Mouse (Mus musculus): ENCODE measurements around the gene Zdhhc22. TPM values are rescaled to one million over a fixed set of nuclear protein-coding genes. Genes with fewer than 3 reads are reported as not detected.

Gene Zdhhc22
- total RNA-seq, 2 experiments from 2014 or later, result not detected

DNA sequence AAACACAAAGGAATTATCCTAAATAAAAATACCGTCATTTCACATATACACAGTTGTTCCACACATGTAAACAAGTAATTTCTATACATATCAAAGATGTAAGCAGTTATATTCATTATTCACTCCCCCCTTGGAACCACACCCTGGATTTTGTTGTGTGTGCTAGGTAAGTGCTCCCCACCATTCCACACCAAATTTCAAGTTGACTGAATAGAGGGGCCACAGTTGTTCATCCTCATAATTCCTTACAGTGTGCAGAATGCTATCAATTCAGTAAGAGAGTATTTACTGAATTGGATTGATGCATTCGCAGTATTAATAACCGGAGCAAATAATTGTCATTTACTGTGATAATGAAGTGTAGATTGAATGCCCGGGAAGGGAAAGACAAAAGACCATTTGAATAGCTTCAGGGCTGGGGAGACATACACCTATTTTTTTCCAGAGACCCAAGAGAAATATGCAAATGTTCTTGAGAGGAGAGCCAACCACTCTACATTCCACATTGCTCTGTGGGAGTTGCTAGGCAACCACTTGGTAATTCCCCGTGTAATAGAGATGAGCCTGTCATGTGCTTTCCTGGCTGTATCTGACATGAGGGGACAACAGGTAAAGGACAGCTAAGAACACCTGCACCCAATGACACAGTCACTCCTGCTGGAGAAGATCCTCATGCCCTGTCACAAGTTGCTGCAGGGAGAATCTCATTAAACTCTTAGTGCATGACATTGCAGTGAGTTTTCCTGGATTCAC, 48.3 kb downstream of the Zdhhc22 start:
- ATAC-seq (ENCODE audit: poor library complexity, severe bottlenecking), result no peak

DNA sequence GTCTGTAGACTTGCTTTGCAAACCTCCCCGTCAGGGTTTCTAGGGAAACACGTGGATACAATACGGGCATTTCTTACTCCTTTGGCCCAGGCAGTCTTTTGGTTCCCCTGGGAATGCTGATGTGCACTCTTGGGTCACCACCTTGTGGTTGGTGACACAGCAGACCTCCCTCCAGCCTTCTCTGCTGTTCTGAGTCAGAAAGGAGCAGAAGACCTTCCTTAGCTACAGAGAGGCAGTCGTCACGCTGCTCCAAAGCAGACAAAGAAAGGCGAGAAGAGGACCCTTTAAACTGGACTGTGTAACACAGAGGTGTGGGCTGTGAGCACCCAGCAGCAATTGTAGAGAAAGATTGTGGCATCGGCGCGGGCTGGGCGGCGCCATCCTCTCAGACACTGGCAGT, 49.1 kb downstream of the Zdhhc22 start:
- ATAC-seq (ENCODE audit: poor library complexity, severe bottlenecking), result no peak

DNA sequence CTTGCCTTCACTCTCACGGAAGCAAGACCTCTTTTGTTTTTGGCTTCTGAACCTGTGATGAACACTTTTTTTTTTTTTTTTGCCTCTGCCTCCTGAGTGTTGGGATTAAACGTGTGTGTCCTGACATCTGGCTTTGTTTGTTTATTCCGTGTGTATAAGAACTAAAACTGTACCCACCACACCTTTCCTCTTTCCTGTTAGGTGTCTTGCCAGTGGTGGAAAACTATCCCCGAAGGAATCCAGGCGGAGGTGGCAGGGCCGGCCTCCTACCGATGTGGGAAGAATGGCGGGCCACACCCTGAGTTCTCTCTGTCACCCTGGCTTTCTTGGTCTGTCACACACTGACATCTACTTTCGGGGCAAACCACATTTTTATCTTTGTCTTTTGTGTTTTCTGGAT, 51.7 kb downstream of the Zdhhc22 start:
- ATAC-seq (ENCODE audit: poor library complexity, severe bottlenecking), result no peak

DNA sequence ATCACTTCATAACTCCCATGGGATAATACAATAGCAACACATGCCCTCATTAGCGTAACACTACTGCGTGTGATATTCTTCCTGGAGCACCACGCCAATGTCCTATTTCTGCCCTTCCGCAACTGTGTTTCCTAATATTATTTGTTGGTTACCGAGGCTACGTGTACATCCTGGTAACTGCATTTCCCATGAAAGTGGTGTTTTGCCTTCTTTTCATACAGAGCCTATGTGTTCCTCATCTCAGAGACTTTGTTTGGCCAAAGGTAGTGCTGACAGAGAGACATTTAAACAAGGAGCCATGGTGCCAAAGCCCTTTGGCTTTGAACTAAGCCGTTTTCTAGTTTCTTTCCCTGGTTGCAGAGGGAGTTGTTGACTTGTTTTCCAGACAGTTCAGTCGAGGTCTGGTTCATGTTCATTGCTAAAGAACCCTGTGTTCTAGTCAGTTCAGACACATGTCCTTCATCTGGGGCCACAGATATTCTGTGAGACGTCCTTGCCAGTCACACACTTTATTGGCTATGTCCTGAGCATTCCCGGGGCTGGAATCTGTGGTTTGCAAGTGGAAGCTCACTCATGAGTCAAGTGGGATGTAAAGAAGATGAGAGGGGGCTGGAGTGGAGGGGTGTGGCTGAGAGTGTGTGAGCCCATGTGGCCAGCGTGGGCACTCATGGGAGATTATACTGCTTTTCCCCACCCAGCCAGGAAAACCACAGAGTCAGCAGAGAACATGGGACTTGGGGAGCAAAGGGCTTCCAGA, 53.5 kb downstream of the Zdhhc22 start:
- no peak for ATAC-seq (ENCODE audit: poor library complexity, severe bottlenecking)

DNA sequence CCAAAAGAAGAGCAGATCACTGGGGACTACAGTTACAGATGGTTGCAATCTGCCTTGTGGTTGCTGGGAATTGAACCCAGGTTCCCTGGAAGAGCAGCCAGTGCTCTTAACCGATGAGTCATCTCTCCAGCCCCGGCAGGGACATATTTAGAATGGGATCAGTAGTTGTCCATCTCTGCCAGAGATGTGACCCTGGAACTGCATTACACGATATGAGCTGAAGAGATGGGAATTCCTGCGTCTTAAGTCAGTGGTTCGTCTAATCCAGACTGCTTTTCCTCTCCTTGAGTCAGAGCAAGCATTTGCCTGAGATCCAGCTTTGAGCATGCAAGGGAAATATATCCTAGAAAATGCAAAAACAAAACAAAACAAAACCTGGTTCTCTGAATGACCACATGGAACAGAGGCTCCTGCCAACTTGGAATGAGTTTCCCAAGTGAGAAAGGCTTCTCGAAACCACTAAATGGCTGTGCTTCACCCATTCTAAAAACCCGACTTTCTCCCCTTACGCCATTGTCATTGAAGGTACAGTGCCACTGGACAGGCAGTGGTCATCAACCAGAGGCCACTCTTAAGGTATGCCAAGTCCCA, 54.4 kb downstream of the Zdhhc22 start:
- no peak for ATAC-seq (ENCODE audit: poor library complexity, severe bottlenecking)

DNA sequence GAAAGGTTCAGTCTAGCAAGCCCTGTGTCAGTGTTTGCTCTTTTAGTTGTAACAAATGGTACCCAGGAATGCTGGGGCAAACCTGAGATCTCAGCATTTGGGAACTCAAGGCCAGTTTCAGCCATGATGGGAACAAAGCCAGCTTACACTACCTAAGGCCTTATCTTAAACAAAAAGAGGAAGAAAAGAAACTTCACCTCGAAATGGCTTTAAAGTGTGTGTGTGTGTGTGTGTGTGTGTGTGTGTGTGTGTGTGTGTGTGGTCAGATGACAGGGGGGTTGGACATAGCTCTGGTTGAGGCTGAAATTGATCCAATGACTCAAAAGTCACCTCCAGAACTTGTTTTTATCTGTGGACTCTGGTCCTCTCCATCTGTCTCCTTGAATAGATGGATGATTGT, 55.5 kb downstream of the Zdhhc22 start:
- ATAC-seq (ENCODE audit: poor library complexity, severe bottlenecking), result no peak

DNA sequence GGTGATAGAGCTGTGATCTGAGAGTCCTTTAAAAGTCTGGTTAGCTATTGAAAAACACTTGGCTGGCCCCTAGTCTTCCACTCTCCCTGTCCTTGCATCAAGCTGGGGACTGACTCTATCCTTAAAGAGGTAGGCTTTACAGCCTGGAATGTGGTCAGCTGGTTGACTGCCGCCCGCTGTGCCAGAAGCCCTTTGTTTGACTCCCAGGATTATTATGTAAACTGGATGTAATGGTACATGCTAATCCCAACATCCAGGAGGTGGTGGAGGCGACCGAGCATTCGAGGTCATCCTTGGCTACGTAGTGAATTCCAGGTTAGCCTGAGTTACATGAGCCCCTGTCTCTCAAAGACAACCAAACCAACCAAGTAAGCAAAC, 57.7 kb downstream of the Zdhhc22 start:
- no peak for ATAC-seq (ENCODE audit: poor library complexity, severe bottlenecking)

DNA sequence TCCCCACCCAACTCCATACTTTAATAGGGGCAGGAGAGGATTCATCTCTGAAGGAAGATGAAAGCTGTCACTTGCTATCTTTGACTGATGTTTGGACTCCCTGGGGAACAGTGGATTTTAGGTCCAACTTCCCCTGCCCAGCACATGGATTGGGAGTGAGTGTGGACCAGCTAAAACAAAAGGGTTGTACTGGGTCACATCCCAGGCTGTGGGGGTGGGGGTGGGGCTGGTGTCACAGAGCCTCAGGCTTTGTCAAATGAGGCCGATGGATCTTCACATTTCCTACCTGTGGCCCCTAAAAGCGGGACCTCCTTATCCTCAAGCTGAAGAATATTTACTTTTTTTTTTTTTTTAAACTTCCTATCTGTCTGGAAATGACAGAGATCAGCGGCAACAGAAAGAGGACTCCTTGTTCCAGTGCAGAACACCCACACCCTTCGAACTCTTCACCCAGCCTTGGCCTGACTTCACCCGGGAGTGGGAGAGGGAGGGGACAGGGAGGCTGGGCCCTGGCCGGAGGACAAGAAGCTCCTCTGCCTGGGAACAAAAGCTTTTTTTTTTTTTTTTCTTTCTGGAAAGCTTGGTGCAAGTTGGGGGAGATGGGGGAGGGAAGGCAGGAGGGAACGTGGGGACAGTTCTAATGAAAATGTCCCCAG, 58.2 kb downstream of the Zdhhc22 start:
- no peak for ATAC-seq (ENCODE audit: poor library complexity, severe bottlenecking)

DNA sequence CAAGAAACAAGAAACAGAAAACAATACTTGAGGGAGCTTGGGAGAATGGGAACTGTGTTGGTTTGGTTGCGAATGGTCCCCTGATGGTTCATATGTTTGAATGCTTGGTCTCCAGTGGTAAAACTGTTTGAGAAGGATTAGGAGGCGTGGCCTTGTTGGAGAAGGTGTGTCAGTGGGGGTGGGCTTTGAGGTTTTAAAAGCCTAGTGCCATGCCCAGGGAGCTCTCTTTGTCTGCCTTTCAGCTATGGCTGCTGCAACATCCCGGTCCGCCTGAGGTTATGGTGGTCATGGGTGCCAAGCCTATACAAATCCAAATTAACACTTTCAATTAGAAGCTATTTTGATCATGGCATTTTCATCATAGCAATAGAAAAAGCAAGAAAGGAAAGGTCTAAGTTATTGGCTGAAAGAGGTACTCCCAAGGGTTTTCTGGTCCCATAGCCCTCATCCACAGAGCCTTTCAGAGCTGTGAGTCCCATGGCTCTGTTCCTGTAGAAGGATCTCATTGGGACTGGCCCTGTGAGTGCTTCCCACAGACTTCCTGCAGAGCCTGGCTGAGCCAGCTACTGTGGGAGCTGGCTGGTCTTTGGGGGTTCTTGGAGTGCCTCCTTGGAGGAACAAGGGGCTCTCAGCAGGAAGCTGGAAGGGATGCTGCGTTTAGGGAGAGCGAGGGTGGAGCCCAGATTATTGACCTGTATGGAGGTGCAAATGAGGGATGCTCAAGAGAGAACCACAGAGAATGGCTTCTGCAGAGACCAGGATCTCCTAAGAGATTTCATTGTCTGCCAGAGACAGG, 59.1 kb downstream of the Zdhhc22 start:
- ATAC-seq (ENCODE audit: poor library complexity, severe bottlenecking), result no peak

Other genes starting within 250 kb of the Zdhhc22 start
- 3.0 and 3.6 TPM in 2 replicates for gene Irf2bpl, start 105.6 kb downstream of the Zdhhc22 start, total RNA-seq (2015)
- 1.4 and 3.5 TPM in 2 replicates for gene Irf2bpl, start 105.6 kb downstream of the Zdhhc22 start, total RNA-seq (2017)
- gene Cipc, start 43.4 kb downstream of the Zdhhc22 start, total RNA-seq (2015), result 12.0 and 12.9 TPM in 2 replicates
- gene Cipc, start 43.4 kb downstream of the Zdhhc22 start, total RNA-seq (2017), result 8.9 and 11.0 TPM in 2 replicates
- not detected in 2 replicates for gene Tmem63c, start 30.9 kb upstream of the Zdhhc22 start, total RNA-seq (2015)
- gene Tmem63c, start 30.9 kb upstream of the Zdhhc22 start, total RNA-seq (2017), result not detected in 2 replicates
- not detected in 2 replicates for gene Ngb, start 112.1 kb upstream of the Zdhhc22 start, total RNA-seq (2015)
- gene Ngb, start 112.1 kb upstream of the Zdhhc22 start, total RNA-seq (2017), result not detected in 2 replicates
- gene Gstz1, start 156.7 kb upstream of the Zdhhc22 start, total RNA-seq (2015), result 9.7 and 10.6 TPM in 2 replicates
- gene Gstz1, start 156.7 kb upstream of the Zdhhc22 start, total RNA-seq (2017), result 8.5 and 11.6 TPM in 2 replicates
- 3.6 and 3.9 TPM in 2 replicates for gene Pomt2, start 157.5 kb upstream of the Zdhhc22 start, total RNA-seq (2015)
- 3.1 and 3.3 TPM in 2 replicates for gene Pomt2, start 157.5 kb upstream of the Zdhhc22 start, total RNA-seq (2017)
- gene Samd15, start 209.3 kb upstream of the Zdhhc22 start, total RNA-seq (2015), result 0.18 and 0.22 TPM in 2 replicates
- 0.11 and 1.2 TPM in 2 replicates for gene Samd15, start 209.3 kb upstream of the Zdhhc22 start, total RNA-seq (2017)
- gene Tmed8, start 210.0 kb upstream of the Zdhhc22 start, total RNA-seq (2015), result 7.1 and 7.9 TPM in 2 replicates
- 8.7 and 10.8 TPM in 2 replicates for gene Tmed8, start 210.0 kb upstream of the Zdhhc22 start, total RNA-seq (2017)
- gene Noxred1, start 248.3 kb upstream of the Zdhhc22 start, total RNA-seq (2015), result 0.87 and 1.9 TPM in 2 replicates
- 0.45 and 0.81 TPM in 2 replicates for gene Noxred1, start 248.3 kb upstream of the Zdhhc22 start, total RNA-seq (2017)